Mouse (Mus musculus) stomach, postnatal 0 days (tissue): ENCODE data around the gene Insm1. TPM values are rescaled to one million over a fixed set of nuclear protein-coding genes. Genes with fewer than 3 reads are reported as not detected.

Source experiments
- ATAC-seq: fragments of 200-750 bp; cut with Nextera tagmentation; 2 replicates; pipeline ENCODE4 v1.8.0; 2017; ENCODE audit not compliant: low FRiP score, low TSS enrichment
- DNase-seq: peaks from one replicate; pipeline ENCODE4 v3.0.0-alpha.2; 2016; ENCODE audit warnings: low spot score
- H3K27ac ChIP-seq: fragments of 300-500 bp; sonication (generic); replicated peaks from 2 replicates; pipeline ENCODE4 v1.5.1; 2014; ENCODE audit warnings: mild to moderate bottlenecking, control low read depth
- H3K27me3 ChIP-seq: fragments of 300-500 bp; sonication (generic); 2 replicates; pipeline ENCODE4 v1.6.1; 2014; ENCODE audit warnings: low read length; ENCODE audit not compliant: control insufficient read depth, insufficient read depth
- H3K36me3 ChIP-seq: fragments of 300-500 bp; sonication (generic); 2 replicates; pipeline ENCODE4 v1.6.1; 2014; ENCODE audit warnings: low read length, mixed read lengths; ENCODE audit not compliant: control insufficient read depth, insufficient read depth
- H3K4me1 ChIP-seq: fragments of 300-500 bp; sonication (generic); replicated peaks from 2 replicates; pipeline ENCODE4 v1.6.1; 2014; ENCODE audit warnings: antibody characterized with exemption; ENCODE audit not compliant: control insufficient read depth, insufficient read depth
- H3K4me2 ChIP-seq: fragments of 300-500 bp; sonication (generic); replicated peaks from 2 replicates; pipeline ENCODE4 v1.6.1; 2014; ENCODE audit warnings: low read depth, mild to moderate bottlenecking, control low read depth, moderate library complexity
- H3K4me3 ChIP-seq: fragments of 300-500 bp; sonication (generic); 2 replicates; pipeline ENCODE4 v1.5.1; 2014; ENCODE audit warnings: low read depth, low read length, control low read depth
- H3K9ac ChIP-seq: fragments of 300-500 bp; sonication (generic); 2 replicates; pipeline ENCODE4 v1.6.1; 2014; ENCODE audit warnings: mild to moderate bottlenecking, low read length, control low read depth, mixed read lengths
- H3K9me3 ChIP-seq: fragments of 300-500 bp; sonication (generic); 2 replicates; pipeline ENCODE4 v1.6.1; 2016; ENCODE audit warnings: low read length; ENCODE audit not compliant: control insufficient read depth
- CTCF ChIP-seq: IDR thresholded peaks from 2 replicates; pipeline ENCODE4 v1.5.1; 2016; ENCODE audit warnings: antibody characterized with exemption, low read depth, mild to moderate bottlenecking, moderate library complexity
- EP300 ChIP-seq: optimal IDR thresholded peaks from 2 replicates; pipeline ENCODE3; 2016; ENCODE audit warnings: antibody characterized with exemption
- WGBS: fragments of 180-500 bp; shearing (Covaris S2); extraction: QIAGEN DNeasy Blood & Tissue Kit; methylation state at CpG from one replicate; pipeline ENCODE4 v1.1.7; 2014; 5-methylcytosine and 5-hydroxymethylcytosine counted together
- polyA plus RNA-seq: library from polyadenylated mRNA; unstranded; fragments of >200 nt; fragmentation: Nextera tagmentation; extraction: Ambion mirVana; gene quantifications from 2 replicates; pipeline ENCODE4 v1.2.1, GENCODE M21; 2015

Insm1 gene
- polyA plus RNA-seq, 1 experiment from 2014 or later = 0.29 TPM

- no peak overlapping the region for H3K4me3 ChIP-seq
- H3K27me3 ChIP-seq = no peaks in the 10 kb centered on the region
- no peak overlapping the region for H3K9ac ChIP-seq
- peak; percentile 45; the same call in 1 of the 2 replicates for ATAC-seq
- H3K4me2 ChIP-seq = no peak overlapping the region
- peaks cover 5% of the 10 kb centered on the region; the same call in 1 of the 2 replicates for H3K36me3 ChIP-seq
- no peaks in the 10 kb centered on the region for H3K9me3 ChIP-seq
- TF ChIP-seq EP300 = no peak
- no peak for TF ChIP-seq CTCF
- 64% methylated on average over 4 of the region's 4 CpGs for WGBS
- no peak overlapping the region for H3K27ac ChIP-seq
- no peaks in the 10 kb centered on the region for H3K4me1 ChIP-seq
- DNase-seq = no peak
These were observed 24.8 kb downstream of the Insm1 start for GRCm38 (mm10) chr2:146246409-146247075.

- TF ChIP-seq EP300 (no peak), CTCF (no peak)
- no peak overlapping the region for H3K4me3 ChIP-seq
- no peak overlapping the region for H3K27ac ChIP-seq
- no peak for DNase-seq
- H3K36me3 ChIP-seq = peaks cover 5% of the 10 kb centered on the region; the same call in 1 of the 2 replicates
- ATAC-seq = no peak
- H3K4me2 ChIP-seq = no peak overlapping the region
- H3K27me3 ChIP-seq = no peaks in the 10 kb centered on the region
- H3K9me3 ChIP-seq = no peaks in the 10 kb centered on the region
- no peak overlapping the region for H3K9ac ChIP-seq
- no peaks in the 10 kb centered on the region for H3K4me1 ChIP-seq
- WGBS = 31% methylated on average over 6 of the region's 6 CpGs
These were observed 25.9 kb downstream of the Insm1 start for GRCm38 (mm10) chr2:146247576-146247975.

DNA sequence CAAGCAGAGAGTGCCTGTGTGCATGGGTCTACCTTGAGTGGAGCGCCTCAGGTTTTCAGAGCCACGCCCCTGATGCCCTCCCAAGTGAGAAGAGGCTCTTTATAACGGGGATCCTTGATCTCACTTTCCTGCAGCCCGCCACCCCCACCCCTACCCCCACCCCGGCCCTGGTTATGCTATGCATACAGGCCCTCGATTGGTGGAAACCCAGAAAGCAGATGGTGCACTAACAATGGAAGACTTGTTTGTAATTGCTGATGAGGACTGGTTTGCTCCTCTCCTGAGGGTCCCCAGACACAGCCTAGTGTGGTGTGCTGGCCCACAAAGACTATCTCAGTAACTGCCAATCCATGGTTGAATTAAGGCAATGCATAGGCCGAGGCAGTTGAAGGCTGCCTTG, 27.3 kb downstream of the Insm1 start:
- TF ChIP-seq CTCF (no peak), EP300 (no peak)
- H3K27ac ChIP-seq = no peak overlapping the region
- no peak overlapping the region for H3K4me3 ChIP-seq
- ATAC-seq (no peak), DNase-seq (no peak)
- WGBS = 88% methylated on average over 7 of the region's 7 CpGs
- peaks cover 5% of the 10 kb centered on the region; the same call in 1 of the 2 replicates for H3K36me3 ChIP-seq
- H3K27me3 ChIP-seq = no peaks in the 10 kb centered on the region
- no peaks in the 10 kb centered on the region for H3K9me3 ChIP-seq
- H3K9ac ChIP-seq = no peak overlapping the region
- no peak overlapping the region for H3K4me2 ChIP-seq
- H3K4me1 ChIP-seq = no peaks in the 10 kb centered on the region

- DNase-seq (no peak), ATAC-seq (no peak)
- Histone ChIP-seq H3K9me3 (no peaks in the 10 kb centered on the region), H3K27ac (no peak overlapping the region), H3K36me3 (no peaks in the 10 kb centered on the region), H3K4me2 (no peak overlapping the region), H3K4me1 (no peaks in the 10 kb centered on the region), H3K27me3 (no peaks in the 10 kb centered on the region), H3K4me3 (no peak overlapping the region), H3K9ac (no peak overlapping the region)
- TF ChIP-seq EP300 = no peak
- no peak for TF ChIP-seq CTCF
- WGBS = 76% methylated on average over 6 of the region's 6 CpGs
These were observed 28.6 kb downstream of the Insm1 start for GRCm38 (mm10) chr2:146250236-146250904.

- TF ChIP-seq EP300 (no peak), CTCF (no peak)
- Histone ChIP-seq H3K4me2 (no peak overlapping the region), H3K4me1 (no peaks in the 10 kb centered on the region), H3K4me3 (no peak overlapping the region), H3K27ac (no peak overlapping the region), H3K9ac (no peak overlapping the region), H3K36me3 (no peaks in the 10 kb centered on the region), H3K9me3 (no peaks in the 10 kb centered on the region), H3K27me3 (no peaks in the 10 kb centered on the region)
- no peak for ATAC-seq
- DNase-seq = no peak
- WGBS = 77% methylated on average over 1 of the region's 1 CpGs
These were observed 32.7 kb downstream of the Insm1 start for GRCm38 (mm10) chr2:146254387-146254786.

- Histone ChIP-seq H3K36me3 (no peaks in the 10 kb centered on the region), H3K4me1 (no peaks in the 10 kb centered on the region), H3K9me3 (no peaks in the 10 kb centered on the region), H3K27ac (no peak overlapping the region), H3K4me3 (no peak overlapping the region), H3K27me3 (no peaks in the 10 kb centered on the region), H3K4me2 (no peak overlapping the region), H3K9ac (no peak overlapping the region)
- TF ChIP-seq CTCF (no peak), EP300 (no peak)
- ATAC-seq = no peak
- no peak for DNase-seq
These were observed 33.9 kb downstream of the Insm1 start for GRCm38 (mm10) chr2:146255636-146256035.
